Mouse (Mus musculus) hindbrain, postnatal 0 days (tissue): ENCODE results near the gene Nfib. TPM values are rescaled to one million over a fixed set of nuclear protein-coding genes. Genes with fewer than 3 reads are reported as not detected.

Experiments
- ATAC-seq: fragments of 200-750 bp; cut with Nextera tagmentation; 2 replicates; pipeline ENCODE4 v1.8.0; 2017; ENCODE audit warnings: mild to moderate bottlenecking, moderate TSS enrichment, moderate library complexity
- DNase-seq: peaks from one replicate; pipeline ENCODE4 v3.0.0-alpha.2; 2015; ENCODE audit warnings: low spot score
- H3K27ac ChIP-seq: fragments of 300-500 bp; sonication (generic); 2 replicates; pipeline ENCODE4 v1.5.1; 2014; ENCODE audit warnings: mild to moderate bottlenecking
- H3K27me3 ChIP-seq: fragments of 300-500 bp; sonication (generic); 2 replicates; pipeline ENCODE4 v1.6.1; 2014; ENCODE audit warnings: low read length, mixed read lengths; ENCODE audit not compliant: insufficient read depth
- H3K36me3 ChIP-seq: fragments of 300-500 bp; sonication (generic); 2 replicates; pipeline ENCODE4 v1.6.1; 2014; ENCODE audit warnings: low read length, mixed read lengths; ENCODE audit not compliant: insufficient read depth
- H3K4me1 ChIP-seq: fragments of 300-500 bp; sonication (generic); 2 replicates; pipeline ENCODE4 v1.6.1; 2014; ENCODE audit warnings: antibody characterized with exemption, low read length, mixed read lengths; ENCODE audit not compliant: insufficient read depth
- H3K4me2 ChIP-seq: fragments of 300-500 bp; sonication (generic); 2 replicates; pipeline ENCODE4 v1.6.1; 2014; ENCODE audit warnings: low read depth, mild to moderate bottlenecking, low read length, moderate library complexity, mixed read lengths
- H3K4me3 ChIP-seq: fragments of 300-500 bp; sonication (generic); 2 replicates; pipeline ENCODE4 v1.5.1; 2014; ENCODE audit warnings: low read length
- H3K9ac ChIP-seq: fragments of 300-500 bp; sonication (generic); replicated peaks from 2 replicates; pipeline ENCODE4 v1.6.1; 2014; ENCODE audit warnings: mild to moderate bottlenecking, low read length, moderate library complexity, mixed read lengths
- H3K9me3 ChIP-seq: fragments of 300-500 bp; sonication (generic); 2 replicates; pipeline ENCODE4 v1.6.1; 2016; ENCODE audit warnings: low read length, mixed read lengths
- CTCF ChIP-seq: IDR thresholded peaks from 2 replicates; pipeline ENCODE4 v1.5.1; 2016; ENCODE audit warnings: antibody characterized with exemption, control low read depth, low read depth
- WGBS: fragments of 180-500 bp; shearing (Covaris S2); extraction: QIAGEN DNeasy Blood & Tissue Kit; methylation state at CpG from one replicate; pipeline ENCODE4 v1.1.7; 2014; 5-methylcytosine and 5-hydroxymethylcytosine counted together
- polyA plus RNA-seq: library from polyadenylated mRNA; unstranded; fragments of >200 nt; fragmentation: Nextera tagmentation; extraction: Ambion mirVana; gene quantifications from 2 replicates; pipeline ENCODE4 v1.2.1, GENCODE M21; 2015
- total RNA-seq: library from RNA; depleted of rRNA; stranded (reverse); fragments of >200 nt; gene quantifications from 2 replicates; pipeline ENCODE4 v1.2.3, GENCODE M21; 2014

Gene Nfib
- total and polyA plus RNA-seq, 2 experiments from 2014 or later, result 69.8 to 112 TPM

GRCm38 (mm10) chr4:82303362-82303900 lies 402.1 kb downstream of the Nfib start:
- H3K27me3 ChIP-seq, result no peaks in the 10 kb centered on the region
- no peak for TF ChIP-seq CTCF
- H3K4me2 ChIP-seq, result peak overlapping the region; percentile 42
- no peaks in the 10 kb centered on the region for H3K36me3 ChIP-seq
- DNase-seq (no peak), ATAC-seq (peak; percentile 55; the same call in 1 of the 2 replicates)
- 0 out of 2 replicates have a peak, but pooled peaks cover 3% of the 10 kb centered on the region for H3K4me1 ChIP-seq
- no peaks in the 10 kb centered on the region for H3K9me3 ChIP-seq
- WGBS, result 22% methylated on average over 3 of the region's 3 CpGs
- no peak overlapping the region for H3K4me3 ChIP-seq
- H3K9ac ChIP-seq, result no peak overlapping the region
- peak overlapping the region; percentile 49 for H3K27ac ChIP-seq

DNA sequence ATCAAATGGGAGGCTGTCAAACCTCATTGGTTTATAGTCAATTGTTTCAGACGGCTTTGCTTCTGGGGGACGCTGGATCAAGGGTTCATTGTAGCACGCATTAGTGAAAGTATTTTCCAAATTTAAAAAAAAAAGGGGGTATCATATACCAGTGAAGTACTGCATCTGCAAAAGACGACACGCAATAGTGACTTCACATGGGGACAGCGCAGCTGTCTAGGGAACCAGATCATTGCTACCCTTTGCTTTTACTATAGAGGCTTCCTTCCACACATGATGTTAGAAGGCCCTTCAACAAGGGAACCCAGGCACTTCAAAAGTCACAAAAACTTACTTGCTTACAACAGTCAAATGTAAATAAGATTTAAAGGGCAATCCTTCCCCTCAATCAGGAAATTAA lies 402.6 kb downstream of the Nfib start:
- H3K4me2 ChIP-seq, result no peak overlapping the region
- ATAC-seq (no peak), DNase-seq (no peak)
- no peaks in the 10 kb centered on the region for H3K27me3 ChIP-seq
- no peak overlapping the region for H3K9ac ChIP-seq
- 54% methylated on average over 6 of the region's 6 CpGs for WGBS
- no peaks in the 10 kb centered on the region for H3K9me3 ChIP-seq
- H3K27ac ChIP-seq, result 0 out of 2 replicates have a peak overlapping the region, but pooled peaks have one; percentile 49
- 0 out of 2 replicates have a peak, but pooled peaks cover 3% of the 10 kb centered on the region for H3K4me1 ChIP-seq
- no peaks in the 10 kb centered on the region for H3K36me3 ChIP-seq
- no peak for TF ChIP-seq CTCF
- no peak overlapping the region for H3K4me3 ChIP-seq

GRCm38 (mm10) chr4:82298606-82299005 lies 406.9 kb downstream of the Nfib start:
- no peaks in the 10 kb centered on the region for H3K27me3 ChIP-seq
- no peaks in the 10 kb centered on the region for H3K9me3 ChIP-seq
- no peak overlapping the region for H3K27ac ChIP-seq
- no peak overlapping the region for H3K4me3 ChIP-seq
- H3K36me3 ChIP-seq, result no peaks in the 10 kb centered on the region
- no peak overlapping the region for H3K9ac ChIP-seq
- H3K4me1 ChIP-seq, result no peaks in the 10 kb centered on the region
- no peak overlapping the region for H3K4me2 ChIP-seq
- TF ChIP-seq CTCF, result no peak
- 96% methylated on average over 1 of the region's 1 CpGs for WGBS
- ATAC-seq (no peak), DNase-seq (no peak)

DNA sequence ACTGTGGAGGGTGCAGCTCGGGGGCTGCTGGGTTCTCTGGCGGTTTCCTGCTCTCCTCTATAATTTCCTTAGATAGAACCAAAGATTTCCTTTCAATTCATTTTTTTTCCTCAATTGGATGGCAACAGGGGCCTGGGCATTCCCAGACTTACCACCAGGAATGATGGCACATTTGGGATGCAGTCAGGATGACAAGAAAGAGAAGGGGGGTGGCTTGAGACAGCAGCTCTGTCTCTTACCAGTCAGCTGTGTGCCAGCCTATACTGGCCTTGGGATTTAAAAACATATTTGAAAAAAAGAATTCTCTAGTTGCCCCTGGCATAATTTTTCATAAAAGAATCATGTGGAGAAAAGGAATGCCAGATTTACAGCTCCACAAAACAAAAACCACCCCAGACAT lies 408.0 kb downstream of the Nfib start:
- Histone ChIP-seq H3K36me3 (no peaks in the 10 kb centered on the region), H3K9ac (no peak overlapping the region), H3K27me3 (no peaks in the 10 kb centered on the region), H3K4me3 (no peak overlapping the region), H3K4me2 (no peak overlapping the region), H3K4me1 (no peaks in the 10 kb centered on the region), H3K9me3 (no peaks in the 10 kb centered on the region), H3K27ac (no peak overlapping the region)
- TF ChIP-seq CTCF, result no peak
- 73% methylated on average over 2 of the region's 2 CpGs for WGBS
- DNase-seq (no peak), ATAC-seq (0 out of 2 replicates have a peak, but pooled peaks have one; percentile 51)

GRCm38 (mm10) chr4:82294066-82294465 lies 411.5 kb downstream of the Nfib start:
- no peak for TF ChIP-seq CTCF
- Histone ChIP-seq H3K36me3 (no peaks in the 10 kb centered on the region), H3K4me2 (no peak overlapping the region), H3K9ac (no peak overlapping the region), H3K4me3 (no peak overlapping the region), H3K9me3 (no peaks in the 10 kb centered on the region), H3K27me3 (no peaks in the 10 kb centered on the region), H3K4me1 (no peaks in the 10 kb centered on the region), H3K27ac (no peak overlapping the region)
- ATAC-seq, result no peak
- DNase-seq, result no peak
- WGBS, result 53% methylated on average over 1 of the region's 1 CpGs

GRCm38 (mm10) chr4:82291174-82291847 lies 414.2 kb downstream of the Nfib start:
- Histone ChIP-seq H3K27me3 (no peaks in the 10 kb centered on the region), H3K4me1 (no peaks in the 10 kb centered on the region), H3K36me3 (no peaks in the 10 kb centered on the region), H3K27ac (no peak overlapping the region), H3K4me3 (no peak overlapping the region), H3K9ac (no peak overlapping the region), H3K4me2 (no peak overlapping the region), H3K9me3 (no peaks in the 10 kb centered on the region)
- WGBS, result 53% methylated on average over 4 of the region's 4 CpGs
- DNase-seq (no peak), ATAC-seq (no peak)
- TF ChIP-seq CTCF, result no peak

GRCm38 (mm10) chr4:82290623-82291022 lies 414.9 kb downstream of the Nfib start:
- Histone ChIP-seq H3K9me3 (no peaks in the 10 kb centered on the region), H3K27ac (no peak overlapping the region), H3K27me3 (no peaks in the 10 kb centered on the region), H3K36me3 (no peaks in the 10 kb centered on the region), H3K9ac (no peak overlapping the region), H3K4me2 (no peak overlapping the region), H3K4me3 (no peak overlapping the region), H3K4me1 (no peaks in the 10 kb centered on the region)
- no peak for DNase-seq
- TF ChIP-seq CTCF, result no peak
- no peak for ATAC-seq
- WGBS, result 53% methylated on average over 9 of the region's 9 CpGs
